Mouse (Mus musculus) layer of hippocampus, adult 18-20 months (tissue): Measurements from ENCODE around the gene Arl6ip4. TPM values are rescaled to one million over a fixed set of nuclear protein-coding genes. Genes with fewer than 3 reads are reported as not detected.

Experiments used
- DNase-seq, 2 experiments: peaks; one replicate each; pipeline ENCODE4 v3.0.0; 2022; ENCODE audit warnings: low spot score in 2 of 2
- total RNA-seq, 2 experiments: library from RNA; stranded (reverse); gene quantifications; 2 replicates each; pipeline ENCODE4 v1.2.3; 2021

The Arl6ip4 gene
- total RNA-seq, 2 experiments from 2014 or later = 48.3 to 54.6 TPM

GRCm38 (mm10) chr5:124150895-124151294 is 35.0 kb downstream of the Arl6ip4 start:
- no peak for DNase-seq

- DNase-seq = no peak
These were observed 36.8 kb downstream of the Arl6ip4 start for GRCm38 (mm10) chr5:124152734-124153133.

GRCm38 (mm10) chr5:124155943-124156342 is 40.1 kb downstream of the Arl6ip4 start:
- no peak for DNase-seq

- no peak for DNase-seq
These were observed 42.4 kb downstream of the Arl6ip4 start for GRCm38 (mm10) chr5:124158305-124158704.

GRCm38 (mm10) chr5:124159453-124159852 is 43.6 kb downstream of the Arl6ip4 start:
- DNase-seq = no peak

- peak in 1 of 2 experiments; percentile 49 for DNase-seq
These were observed 45.9 kb downstream of the Arl6ip4 start for GRCm38 (mm10) chr5:124161831-124162230.

- peak in 1 of 2 experiments; percentile 78 for DNase-seq
These were observed 46.7 kb downstream of the Arl6ip4 start for GRCm38 (mm10) chr5:124162577-124162976.

- no peak for DNase-seq
These were observed 47.6 kb downstream of the Arl6ip4 start for GRCm38 (mm10) chr5:124163445-124163844.

GRCm38 (mm10) chr5:124165622-124166570 is 50.0 kb downstream of the Arl6ip4 start:
- peak in 1 of 2 experiments; percentile 65 for DNase-seq

GRCm38 (mm10) chr5:124166741-124167140 is 50.9 kb downstream of the Arl6ip4 start:
- DNase-seq = no peak

GRCm38 (mm10) chr5:124167621-124168020 is 51.7 kb downstream of the Arl6ip4 start:
- DNase-seq = no peak

Other genes starting within 250 kb of the Arl6ip4 start
- under 1 TPM; 0.74 to 0.86 TPM for gene Hcar1, start 236.1 kb upstream of the Arl6ip4 start, total RNA-seq
- gene Denr, start 208.9 kb upstream of the Arl6ip4 start, total RNA-seq = 10 to 100 TPM; 64.9 TPM
- 1 to 10 TPM in 1 of 2 experiments, not detected in 1; 1.6 TPM for gene Gm43518, start 188.7 kb upstream of the Arl6ip4 start, total RNA-seq
- 1 to 10 TPM; 1.3 to 2.4 TPM for gene Ccdc62, start 185.4 kb upstream of the Arl6ip4 start, total RNA-seq
- 10 to 100 TPM; 46.3 to 48.5 TPM for gene Hip1r, start 142.5 kb upstream of the Arl6ip4 start, total RNA-seq
- gene Vps37b, start 83.8 kb upstream of the Arl6ip4 start, total RNA-seq = 10 to 100 TPM; 38.0 to 43.9 TPM
- gene Abcb9, start 20.3 kb upstream of the Arl6ip4 start, total RNA-seq = 10 to 100 TPM; 30.6 to 33.4 TPM
- 10 to 100 TPM; 34.4 to 35.3 TPM for gene Ogfod2, start 3.8 kb upstream of the Arl6ip4 start, total RNA-seq
- 100 to 1,000 TPM; 315 to 325 TPM for gene Pitpnm2, start 133.7 kb downstream of the Arl6ip4 start, total RNA-seq
- gene Mphosph9, start 211.9 kb downstream of the Arl6ip4 start, total RNA-seq = 10 to 100 TPM; 16.6 to 18.6 TPM
- 10 to 100 TPM; 14.6 to 16.3 TPM for gene 2810006K23Rik, start 212.0 kb downstream of the Arl6ip4 start, total RNA-seq
- 10 to 100 TPM; 88.2 to 94.5 TPM for gene Cdk2ap1, start 247.0 kb downstream of the Arl6ip4 start, total RNA-seq